Mouse (Mus musculus): ENCODE measurements around the gene Gm10642.

DNA sequence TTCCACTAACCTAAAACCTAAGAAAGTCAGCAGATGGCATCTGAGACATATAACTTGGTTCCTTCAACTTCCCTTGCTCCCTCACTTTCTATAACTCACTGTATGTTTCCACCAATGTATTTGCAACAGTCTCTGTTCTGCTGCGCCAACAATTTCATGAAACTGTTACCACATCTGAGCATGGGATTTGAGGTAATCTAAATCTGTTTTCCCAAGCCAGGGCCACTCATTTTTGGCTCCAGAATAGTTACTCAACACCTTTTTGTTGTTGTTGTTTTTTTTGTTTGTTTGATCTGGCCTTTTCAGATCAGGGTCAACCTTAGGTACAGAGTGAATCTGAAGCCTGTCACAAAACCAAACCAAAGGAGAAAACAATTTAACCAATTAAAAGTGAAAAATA is 5.1 kb upstream of the Gm10642 start:
- no peak for TF ChIP-seq POLR2AphosphoS5 (IDR thresholded peaks at IDR 0.05; ENCODE audit: insufficient replicate concordance, low read depth, low read length)
- no peak for TF ChIP-seq CTCF (IDR thresholded peaks at IDR 0.05; ENCODE audit: low read depth, low read length)

All from G1E (cell line).